Mouse (Mus musculus) left cerebral cortex, adult 9 months (tissue): ENCODE results near the gene Nhlrc3.

ENCODE experiments used
- DNase-seq, 2 experiments: peaks; one replicate each; pipeline ENCODE4 v3.0.0; 2022; ENCODE audit warnings: low spot score in 2 of 2

Nhlrc3 gene

GRCm38 (mm10) chr3:53463046-53463764 lies at the start of gene Nhlrc3, which contains the start of gene Proser1:
Gene Nhlrc3, minus strand, starts transcription at chr3:53463332.
Gene Proser1, plus strand, starts transcription at chr3:53463666.
- DNase-seq = peak; percentile 91 to 96

- DNase-seq = no peak
Observed at GRCm38 (mm10) chr3:53502428-53502827, 39.3 kb upstream of the Nhlrc3 start.

DNA sequence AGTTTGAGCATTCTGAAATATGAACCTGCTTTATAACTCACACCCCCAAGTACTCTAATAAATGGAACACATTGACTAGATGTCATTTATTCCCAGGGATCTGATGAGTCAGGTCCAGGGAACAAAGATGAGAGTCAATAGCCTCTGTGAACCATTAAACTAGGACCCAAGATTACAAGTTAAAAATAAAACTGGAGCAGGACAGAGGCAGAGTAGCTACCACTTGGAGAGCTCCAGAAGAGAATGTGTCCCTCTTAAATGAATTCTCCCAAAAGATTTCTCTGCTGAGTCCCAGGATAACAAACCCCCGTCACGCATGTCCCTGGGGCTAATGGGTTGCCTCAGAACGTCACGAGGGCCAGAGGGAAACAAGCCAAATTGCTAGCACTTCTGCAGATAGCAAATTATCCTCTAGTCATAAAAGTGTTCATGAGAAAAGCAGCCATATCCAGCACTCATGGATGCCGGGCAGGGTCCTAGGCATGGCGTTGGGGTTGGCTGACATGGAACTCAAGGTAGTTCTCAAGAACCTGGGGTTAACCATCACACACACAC lies 35.3 kb upstream of the Nhlrc3 start:
- DNase-seq = no peak

DNA sequence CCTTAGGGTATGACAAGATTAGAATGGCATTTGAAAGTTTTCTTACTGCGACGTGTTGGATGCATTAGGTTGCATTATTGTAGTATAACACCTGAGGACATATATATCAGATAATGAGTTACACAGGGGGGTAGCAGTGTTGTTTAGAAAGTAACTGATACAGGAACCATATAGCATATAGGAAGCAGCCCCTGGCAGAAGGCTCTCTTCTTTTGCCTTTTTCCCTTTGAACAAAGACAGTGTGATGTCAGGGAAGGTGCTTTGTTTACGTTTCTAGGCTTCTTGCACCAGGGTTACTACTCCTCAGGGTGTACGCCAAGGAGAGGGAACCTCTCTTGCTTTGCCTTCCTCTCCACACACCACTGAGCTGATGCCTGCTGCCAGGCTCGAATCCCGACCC lies 25.2 kb upstream of the Nhlrc3 start, which contains the start of gene Stoml3:
Stoml3 (plus strand) TSS at position 301 of the 400 bp plus-strand sequence.
- DNase-seq = no peak

- no peak for DNase-seq
Observed at GRCm38 (mm10) chr3:53486996-53487576, 24.0 kb upstream of the Nhlrc3 start.

- DNase-seq = no peak
Observed at GRCm38 (mm10) chr3:53486561-53486960, 23.4 kb upstream of the Nhlrc3 start.

DNA sequence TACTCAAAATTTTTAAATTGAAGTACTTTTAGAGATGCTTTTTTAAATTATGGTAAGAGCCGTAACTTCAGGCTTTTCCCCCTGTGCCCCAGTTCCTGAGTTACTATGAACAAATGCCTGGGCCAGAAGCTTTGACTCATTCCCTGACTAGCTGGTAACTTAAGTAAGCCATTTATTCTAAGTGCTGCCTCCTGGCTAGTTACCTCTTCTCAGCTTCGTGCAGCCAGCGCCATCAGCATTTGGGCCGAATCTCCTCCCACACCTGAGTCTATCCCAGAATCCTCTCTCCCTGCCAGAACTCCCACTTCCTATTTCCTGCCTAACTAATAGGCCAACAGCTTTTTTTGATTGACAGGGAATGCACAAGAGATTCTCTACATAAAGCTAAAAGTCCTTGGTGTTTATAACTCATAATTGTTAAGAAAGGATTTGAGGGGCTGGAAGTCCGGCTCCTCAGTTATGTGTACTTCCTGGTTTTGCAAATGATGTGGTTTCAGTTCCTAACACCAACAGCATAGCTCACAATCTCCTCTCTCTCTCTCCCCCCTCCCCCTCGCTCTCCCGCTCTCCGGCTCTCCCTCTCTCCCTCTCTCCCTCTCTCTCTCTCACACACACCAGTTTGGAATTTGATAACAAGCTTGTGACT lies 20.4 kb upstream of the Nhlrc3 start:
- no peak for DNase-seq

- DNase-seq = no peak
Observed at GRCm38 (mm10) chr3:53478419-53479046, 15.4 kb upstream of the Nhlrc3 start.

DNA sequence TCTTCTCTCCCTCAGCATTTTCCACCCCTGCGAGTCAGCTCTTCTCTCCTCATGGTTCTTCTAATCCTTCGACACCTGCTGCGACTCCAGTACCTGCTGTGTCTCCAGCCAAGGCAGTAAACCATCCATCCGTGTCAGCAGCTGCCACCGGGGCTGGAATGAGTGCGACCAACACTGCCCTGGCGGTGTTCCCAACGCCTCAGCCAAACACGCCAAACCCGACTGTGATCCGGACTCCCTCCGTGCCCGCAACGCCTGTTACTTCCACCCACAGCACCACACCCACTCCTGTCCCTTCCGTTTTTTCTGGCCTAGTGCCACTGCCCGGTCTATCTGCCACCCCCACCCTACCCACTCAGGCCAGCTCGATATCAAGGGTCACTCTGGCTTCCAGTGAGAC lies 14.3 kb upstream of the Nhlrc3 start:
- DNase-seq = no peak

DNA sequence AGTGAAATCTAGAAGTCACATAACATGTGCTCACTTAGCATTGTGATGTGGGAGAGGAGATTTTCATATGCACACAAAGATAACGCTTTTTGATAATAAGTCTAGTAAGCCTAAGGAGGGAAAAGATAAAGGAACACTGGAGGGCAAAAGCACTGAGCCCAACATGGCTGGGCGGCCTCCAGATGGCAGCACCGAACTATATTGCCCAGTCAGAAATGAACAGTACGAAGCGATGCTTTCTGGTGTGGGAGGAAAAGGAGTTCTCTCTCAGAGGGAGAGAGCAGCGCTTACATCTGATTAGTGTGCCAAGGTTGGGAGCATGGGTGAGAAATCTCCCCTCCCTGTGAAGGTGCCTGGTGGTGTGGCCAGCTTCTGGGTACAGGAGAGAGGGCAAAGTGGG lies 12.8 kb upstream of the Nhlrc3 start:
- peak in 1 of 2 experiments; percentile 28 for DNase-seq

GRCm38 (mm10) chr3:53474179-53474578 lies 11.0 kb upstream of the Nhlrc3 start:
- no peak for DNase-seq

DNA sequence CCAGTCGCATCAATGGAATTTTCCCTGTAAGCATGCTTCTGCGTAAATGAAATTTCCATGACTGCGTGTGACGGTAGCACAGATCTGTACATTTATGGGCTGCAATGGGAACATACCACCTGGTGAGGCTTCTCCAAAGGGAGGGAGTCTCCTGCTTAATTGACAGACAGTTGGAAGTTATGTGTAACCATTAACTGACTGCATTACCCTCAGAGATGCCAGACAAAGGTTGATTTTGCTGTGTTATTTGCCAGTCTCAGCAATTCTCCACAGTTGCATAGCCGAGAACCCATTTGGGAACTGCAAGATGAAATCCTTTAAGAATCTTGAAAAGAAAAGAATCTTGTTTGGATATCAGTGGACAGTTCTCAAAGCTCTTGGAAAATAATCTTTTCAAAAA lies 8.9 kb upstream of the Nhlrc3 start:
- DNase-seq = no peak

DNA sequence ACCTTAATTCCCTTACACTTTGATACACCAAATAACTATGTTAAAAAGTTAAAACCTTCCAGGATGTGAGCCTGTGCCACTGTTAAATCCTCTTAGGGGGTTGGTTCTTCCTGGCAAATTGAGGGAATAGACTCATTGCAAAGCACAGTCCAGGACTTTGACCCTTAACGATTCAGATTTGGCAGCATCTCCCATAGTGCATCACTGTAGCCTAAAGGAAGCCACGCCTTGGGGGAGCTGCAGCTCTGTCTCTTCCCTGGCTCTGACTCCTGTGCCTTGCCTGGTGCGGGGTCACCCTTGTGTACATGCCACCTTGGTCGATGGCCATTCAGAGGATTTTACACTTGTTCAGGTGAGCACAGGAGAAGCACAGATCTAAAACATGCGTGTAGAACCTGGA lies 6.5 kb upstream of the Nhlrc3 start:
- DNase-seq = no peak

DNA sequence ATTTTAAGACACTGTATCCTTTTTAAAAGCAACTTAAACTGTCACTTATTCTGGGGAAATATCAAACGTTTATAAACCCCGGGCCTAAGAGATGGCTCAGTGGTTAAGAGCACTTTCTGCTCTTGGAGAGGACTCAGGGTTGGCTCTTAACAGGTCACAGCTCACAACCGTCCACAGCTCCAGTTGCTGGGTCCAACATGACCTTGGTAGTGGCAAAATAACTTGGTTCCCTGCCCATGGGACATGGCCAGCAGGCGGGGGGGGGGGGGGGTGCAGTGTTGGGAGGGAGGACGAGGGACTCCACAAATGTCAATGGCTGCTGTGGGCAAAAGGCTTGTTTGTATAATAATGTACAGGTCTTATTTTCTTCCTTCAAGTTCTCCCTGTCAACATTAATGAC lies 4.2 kb upstream of the Nhlrc3 start:
- no peak for DNase-seq

DNA sequence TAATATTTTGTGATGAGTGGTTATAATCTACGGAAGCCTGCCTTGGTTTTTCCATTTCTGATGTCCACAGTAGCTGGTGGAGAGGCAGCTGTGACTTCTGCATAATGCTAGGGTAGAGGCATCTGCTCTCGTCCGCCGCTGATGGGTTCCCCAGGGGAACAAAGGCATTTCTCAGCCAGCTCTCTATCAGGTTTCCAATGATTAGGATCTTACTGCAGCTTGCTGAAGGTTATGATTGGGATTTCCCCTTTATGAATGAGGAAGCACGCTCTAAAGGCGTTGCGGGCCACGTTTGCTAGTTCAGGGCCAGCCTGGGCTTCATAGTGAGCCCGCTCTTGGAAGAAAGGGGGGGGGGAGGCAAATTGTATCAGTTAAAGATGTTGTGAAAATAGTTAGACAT lies 3.3 kb upstream of the Nhlrc3 start:
- no peak for DNase-seq

- DNase-seq = no peak
Observed at GRCm38 (mm10) chr3:53465330-53465729, 2.2 kb upstream of the Nhlrc3 start.

DNA sequence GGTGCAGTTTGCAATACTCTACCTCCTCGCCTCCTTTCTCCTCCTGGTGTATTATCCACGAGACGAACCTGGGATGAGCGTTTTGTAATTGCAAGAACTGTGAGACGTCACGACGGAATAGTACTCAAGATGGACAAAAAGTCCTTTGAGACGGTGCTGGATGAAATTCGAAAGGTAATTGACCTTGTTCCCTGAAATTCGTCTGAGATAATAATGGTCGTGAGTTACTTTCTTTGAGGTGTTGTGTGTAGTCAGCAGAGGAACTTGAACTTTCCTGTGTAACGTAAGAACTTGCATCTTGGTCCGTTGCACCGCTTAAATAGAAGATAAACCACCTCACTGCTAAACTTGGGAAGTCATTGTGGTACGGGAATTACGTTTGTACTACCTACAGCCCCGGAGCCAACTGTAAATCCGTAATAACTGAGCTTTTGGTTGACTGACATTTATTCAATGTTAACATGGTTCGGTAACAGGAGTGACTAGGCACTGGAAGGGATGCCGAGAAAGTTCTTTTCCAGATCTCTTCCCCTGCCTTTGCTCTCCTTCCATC lies 1.1 kb upstream of the Nhlrc3 start:
- DNase-seq = no peak

- DNase-seq = no peak
Observed at GRCm38 (mm10) chr3:53463765-53464114, 608 bp upstream of the Nhlrc3 start.

DNA sequence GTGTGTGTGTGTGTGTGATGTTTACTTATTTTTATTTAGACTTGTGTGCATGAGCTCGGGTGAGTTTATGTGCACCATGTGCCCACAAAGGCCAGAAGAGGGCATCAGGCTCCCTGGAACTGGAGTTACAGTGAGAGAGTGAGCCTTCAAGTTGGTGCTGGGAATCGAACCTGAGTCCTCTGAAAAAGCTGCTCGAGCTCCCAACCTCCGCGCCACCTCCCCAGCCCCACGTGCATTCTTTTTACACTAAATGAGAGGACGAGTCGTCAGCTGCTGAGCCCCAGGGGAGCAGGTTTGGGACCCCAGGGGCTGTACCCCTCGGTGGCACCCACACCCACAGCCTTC lies 459 bp downstream of the Nhlrc3 start:
- DNase-seq = no peak

GRCm38 (mm10) chr3:53460106-53460505 lies 3.0 kb downstream of the Nhlrc3 start:
- no peak for DNase-seq

GRCm38 (mm10) chr3:53457750-53458149 lies 5.4 kb downstream of the Nhlrc3 start:
- no peak for DNase-seq

DNA sequence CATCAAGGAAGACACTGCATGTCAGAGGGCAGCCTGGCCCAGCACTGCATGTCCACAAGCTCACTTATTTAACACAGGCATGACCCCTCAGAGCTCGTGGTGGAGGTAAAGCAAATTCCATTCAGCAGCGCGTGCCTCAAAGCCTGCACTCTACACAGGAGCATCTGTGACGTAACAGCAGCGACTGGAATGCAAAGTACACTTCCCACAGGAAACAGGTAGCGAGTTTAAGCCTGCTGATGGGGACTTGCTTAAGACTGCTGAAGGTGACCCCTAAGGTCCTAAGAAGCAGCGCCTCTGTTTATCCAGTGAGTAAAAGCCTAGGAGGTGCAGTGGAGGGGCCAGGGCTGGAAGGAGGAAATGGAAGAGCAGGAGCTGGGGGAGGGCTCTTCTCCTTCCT lies 8.1 kb downstream of the Nhlrc3 start:
- DNase-seq = no peak
